ENCODE assay signal across 25 mouse cellular contexts in genomic region chr2:143097170-143097569, GRCm38 (mm10). TPM values are rescaled to one million over a fixed set of nuclear protein-coding genes. Genes with fewer than 3 reads are reported as not detected.
"Had no signal": no experiment of that assay in that cellular context is flagged by ENCODE, and none has a peak within 500 bp of the region (broad histone marks: within the 10 kb centered on the region; RNA-seq: fewer than 3 reads in every experiment).

No protein-coding gene starts in this region.

- H3K36me3 ChIP-seq: liver, embryonic 12.5 days; lung, embryonic 15.5 days; midbrain, embryonic 10.5 days; midbrain, embryonic 12.5 days; neural tube, embryonic 13.5 days; neural tube, embryonic 15.5 days had no signal

- ATAC-seq: liver, embryonic 12.5 days; lung, postnatal 0 days; midbrain, embryonic 16.5 days had no signal

- H3K27ac ChIP-seq: liver, embryonic 12.5 days; liver, embryonic 14.5 days; lung, embryonic 15.5 days; midbrain, embryonic 10.5 days; midbrain, embryonic 12.5 days; neural tube, embryonic 13.5 days; neural tube, embryonic 15.5 days had no signal

- H3K4me1 ChIP-seq: liver, embryonic 12.5 days; lung, embryonic 15.5 days; midbrain, embryonic 12.5 days; neural tube, embryonic 13.5 days had no signal

- H3K9ac ChIP-seq: liver, embryonic 12.5 days; liver, embryonic 14.5 days; lung, embryonic 15.5 days; midbrain, embryonic 12.5 days; neural tube, embryonic 13.5 days; neural tube, embryonic 15.5 days had no signal

- H3K4me2 ChIP-seq: liver, embryonic 12.5 days; lung, embryonic 15.5 days; midbrain, embryonic 12.5 days; neural tube, embryonic 13.5 days; neural tube, embryonic 15.5 days had no signal

- H3K4me3 ChIP-seq: liver, embryonic 12.5 days; lung, embryonic 15.5 days; midbrain, embryonic 10.5 days; midbrain, embryonic 12.5 days; myocyte; neural tube, embryonic 13.5 days; neural tube, embryonic 15.5 days had no signal

- H3K27me3 ChIP-seq: liver, embryonic 12.5 days; lung, embryonic 15.5 days; midbrain, embryonic 12.5 days; neural tube, embryonic 13.5 days; neural tube, embryonic 15.5 days had no signal

- H3K9me3 ChIP-seq: liver, embryonic 12.5 days; lung, embryonic 15.5 days; midbrain, embryonic 10.5 days; midbrain, embryonic 12.5 days; neural tube, embryonic 13.5 days; neural tube, embryonic 15.5 days had no signal

- DNase-seq: lung, adult 18-20 months; lung, postnatal 14 days; lung, postnatal 36 days; midbrain, embryonic 14.5 days; retina, postnatal 1 day; right cerebral cortex, adult 18-20 months; right cerebral cortex, postnatal 25 days; right cerebral cortex, postnatal 4 days; spleen, adult 18-20 months; thymus, adult 2 months; thymus, postnatal 25 days; thymus, postnatal 4 days had no signal

RNA-seq across cellular contexts. Expression of gene Otor, which starts 18.9 kb away (rescaled TPM):
- polyA plus RNA-seq: liver, embryonic 16.5 days; lung, postnatal 0 days; myocyte; small intestine, adult 2 months; thymus, adult 2 months; urinary bladder, adult 2 months had no signal
